Mouse (Mus musculus): ENCODE measurements around the gene Gm14393.
"Not testable (repeated sequence)": the region's sequence is repeated elsewhere in the genome, so short reads cannot be mapped to it uniquely, and the experiment has no call there.

The Gm14393 gene

DNA sequence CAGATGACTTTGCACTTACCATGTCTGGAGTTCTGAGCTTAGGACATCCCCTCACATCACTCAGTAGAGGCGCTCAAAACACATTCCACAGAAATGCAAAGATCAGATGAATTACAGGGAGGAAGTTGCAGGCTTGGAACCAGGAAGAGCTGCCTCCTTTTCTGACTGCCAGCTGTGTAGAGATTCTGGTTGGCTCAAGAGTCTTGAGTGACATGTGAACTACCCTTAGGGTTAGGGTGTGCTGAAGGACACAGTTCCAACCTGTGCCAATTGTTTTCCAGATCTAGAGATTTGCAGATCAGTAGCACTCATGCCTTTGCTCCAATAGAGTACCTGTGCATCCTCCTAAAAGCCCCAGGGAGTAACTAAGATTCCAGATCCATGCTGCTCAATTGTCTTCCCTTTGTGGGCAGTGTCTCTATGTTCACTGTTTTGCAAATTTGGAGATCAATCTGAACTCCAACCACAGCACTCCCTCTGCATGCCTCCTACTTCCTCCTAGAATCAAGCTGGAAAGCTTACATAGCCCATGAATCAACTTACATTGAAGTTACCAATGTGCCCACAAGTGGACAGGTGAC, at the start of gene Gm14393:
Gene Gm14393, minus strand, starts transcription at position 101 of the 581 bp plus-strand sequence.
- not testable (repeated sequence) for DNase-seq (ENCODE audit: low read depth, low spot score)

DNA sequence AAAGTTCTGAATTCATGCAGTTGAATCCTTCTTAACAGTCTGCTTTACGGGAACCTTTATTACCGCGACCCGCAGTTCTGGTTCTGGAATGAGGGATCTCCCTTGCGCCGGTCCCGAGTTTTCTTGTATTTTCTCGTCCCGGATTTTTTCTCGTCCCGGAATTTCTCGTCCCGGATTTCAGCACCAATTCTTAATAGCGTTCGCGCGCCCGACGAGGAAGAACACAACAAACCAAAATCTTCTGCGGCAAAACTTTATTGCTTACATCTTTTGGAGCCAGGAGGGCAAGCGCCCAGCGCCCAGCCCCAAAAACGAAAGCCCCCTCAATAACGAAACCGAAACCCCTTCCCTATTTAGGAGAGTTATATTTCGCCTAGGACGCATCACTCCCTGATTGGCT, 23.3 kb downstream of the Gm14393 start:
- DNase-seq (ENCODE audit: low read depth, low spot score), result not testable (repeated sequence)

Data from CD4-positive helper T cell, adult 2 months (primary cell).